Mouse (Mus musculus) layer of hippocampus, postnatal 36 days (tissue): ENCODE measurements around the gene Gpr65. TPM values are rescaled to one million over a fixed set of nuclear protein-coding genes. Genes with fewer than 3 reads are reported as not detected.
"Not testable (repeated sequence)": the region's sequence is repeated elsewhere in the genome, so short reads cannot be mapped to it uniquely, and the experiment has no call there.

Source experiments
- DNase-seq, 2 experiments: peaks; one replicate each; pipeline ENCODE4 v3.0.0; 2022
- total RNA-seq, 2 experiments: library from RNA; stranded (reverse); gene quantifications; 2 replicates each; pipeline ENCODE4 v1.2.3; 2021

The Gpr65 gene
- not detected for total RNA-seq

DNA sequence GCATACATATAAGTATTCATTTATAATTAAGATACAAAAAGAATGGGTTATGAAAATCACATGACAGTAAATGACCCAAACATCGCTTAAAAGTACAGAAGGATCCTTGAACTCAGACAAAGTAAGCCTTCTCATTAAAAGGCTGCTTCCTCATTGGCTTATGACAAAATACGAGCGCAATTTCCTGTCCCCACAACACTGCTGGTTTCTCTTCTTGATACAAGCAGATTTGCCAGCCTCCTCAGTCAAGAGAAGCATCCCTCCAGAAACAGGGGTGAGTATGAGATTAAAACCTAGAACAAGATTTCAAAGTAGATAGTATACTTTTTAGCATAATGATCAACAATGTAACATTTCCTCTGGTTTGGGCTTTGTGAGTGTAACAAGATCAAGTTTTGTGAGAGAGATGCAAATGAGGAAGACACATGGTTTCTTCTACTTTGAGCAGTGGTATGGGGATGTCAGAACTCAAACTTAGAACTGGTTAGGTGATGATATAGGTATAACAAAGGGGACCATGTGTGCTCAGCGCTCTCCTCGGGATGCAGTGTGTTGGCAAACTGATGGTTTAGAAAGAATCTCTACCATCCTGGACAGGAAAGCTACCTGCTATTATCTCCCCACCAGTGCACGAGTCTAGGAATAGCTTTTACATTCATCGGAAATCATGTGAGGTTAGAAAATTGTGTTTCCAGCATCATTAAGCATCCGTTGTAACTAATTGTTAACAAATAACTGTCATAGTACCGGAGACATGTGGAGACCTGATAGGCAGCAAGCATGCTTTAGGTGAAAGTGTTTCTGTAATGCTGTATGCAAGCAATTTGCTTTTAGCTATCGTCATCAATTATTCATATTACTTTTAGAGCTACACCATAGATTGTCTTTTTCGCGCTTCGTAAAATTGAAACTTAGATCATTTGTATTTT, at the start of gene Gpr65:
Gene Gpr65 (plus strand): TSS at position 195 of the 929 bp plus-strand sequence.
- no peak for DNase-seq

- DNase-seq = no peak
These were observed 45.1 kb upstream of the Gpr65 start for GRCm38 (mm10) chr12:98223286-98223685.

DNA sequence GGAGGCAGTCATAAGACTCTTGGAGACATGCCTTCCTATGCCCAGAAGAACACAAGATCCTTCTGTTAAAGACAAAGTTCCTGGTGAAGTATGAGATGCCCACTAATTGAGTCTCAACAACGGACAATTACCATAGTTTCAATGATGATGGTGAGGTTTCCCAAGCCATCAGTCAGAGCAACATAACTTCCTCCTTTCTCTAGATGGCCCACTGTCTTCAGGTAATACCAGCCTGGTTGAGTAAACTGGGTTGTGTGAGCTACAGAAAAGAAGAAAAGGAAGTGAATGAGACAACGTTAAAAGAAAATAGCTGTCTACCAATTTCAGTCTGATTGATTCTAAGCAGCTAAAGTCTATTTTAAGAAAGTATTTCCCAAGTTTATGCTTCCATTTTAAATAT, 41.4 kb upstream of the Gpr65 start:
- DNase-seq = no peak

DNA sequence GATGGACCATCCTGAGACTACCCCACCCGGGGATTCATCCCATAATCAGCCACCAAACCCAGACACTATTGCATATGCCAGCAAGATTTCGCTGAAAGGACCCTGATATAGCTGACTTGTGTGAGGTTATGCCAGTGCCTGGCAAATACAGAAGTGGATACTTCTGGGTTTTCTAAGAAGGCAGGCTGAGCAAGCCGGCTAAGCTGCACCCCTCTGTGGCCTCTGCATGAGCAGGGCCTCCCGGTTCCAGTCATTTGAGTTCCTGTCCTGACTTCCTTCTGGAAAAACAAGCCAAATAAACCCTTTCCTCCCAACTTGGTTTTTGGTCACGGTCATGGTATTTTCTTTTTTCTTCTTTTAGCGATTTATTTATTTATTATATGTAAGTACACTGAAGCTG, 30.0 kb upstream of the Gpr65 start:
- DNase-seq = not testable (repeated sequence)

- DNase-seq = no peak
These were observed 24.3 kb upstream of the Gpr65 start for GRCm38 (mm10) chr12:98244161-98244560.

DNA sequence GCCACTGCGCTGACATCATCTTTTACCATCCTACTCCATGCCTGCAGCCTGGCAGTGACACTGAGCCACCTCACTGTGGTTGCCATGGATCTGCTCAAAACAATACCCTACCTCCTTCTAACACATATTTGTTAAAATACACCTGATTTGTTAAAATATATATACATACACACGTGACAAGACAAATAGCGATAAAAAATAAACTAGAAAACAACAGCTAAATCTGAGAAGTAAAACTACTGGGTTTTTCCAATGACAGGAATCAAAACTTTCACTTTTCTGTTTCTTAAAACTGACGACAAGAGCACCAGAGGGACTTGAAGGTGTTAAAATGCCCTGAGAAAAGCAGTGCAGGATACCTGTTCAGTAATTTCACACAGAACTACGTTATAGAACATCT, 23.6 kb upstream of the Gpr65 start:
- DNase-seq = no peak

- DNase-seq = no peak
These were observed 21.6 kb upstream of the Gpr65 start for GRCm38 (mm10) chr12:98246835-98247234.

- no peak for DNase-seq
These were observed 18.8 kb upstream of the Gpr65 start for GRCm38 (mm10) chr12:98249671-98250070.

DNA sequence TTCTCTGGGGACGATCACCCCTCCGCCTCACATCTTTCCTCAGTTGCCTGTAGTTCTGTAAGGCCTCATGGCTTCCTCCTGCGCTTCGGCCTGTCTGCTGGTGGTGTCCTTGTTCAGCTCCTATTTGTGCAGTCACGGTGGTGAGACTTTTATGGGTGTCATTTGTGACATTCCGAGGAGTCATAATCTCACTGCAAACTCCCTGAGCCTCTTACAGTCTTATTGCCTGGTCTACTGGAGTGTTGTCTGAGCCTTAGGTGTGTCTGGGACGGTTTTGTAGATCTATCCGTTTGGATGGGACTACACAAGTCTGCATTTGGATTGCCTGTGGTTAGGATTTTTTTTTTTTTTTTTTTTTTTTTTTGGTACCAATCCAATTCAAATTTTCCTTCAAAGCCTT, 18.1 kb upstream of the Gpr65 start:
- no peak for DNase-seq

GRCm38 (mm10) chr12:98252417-98252816, 16.0 kb upstream of the Gpr65 start:
- DNase-seq = no peak

DNA sequence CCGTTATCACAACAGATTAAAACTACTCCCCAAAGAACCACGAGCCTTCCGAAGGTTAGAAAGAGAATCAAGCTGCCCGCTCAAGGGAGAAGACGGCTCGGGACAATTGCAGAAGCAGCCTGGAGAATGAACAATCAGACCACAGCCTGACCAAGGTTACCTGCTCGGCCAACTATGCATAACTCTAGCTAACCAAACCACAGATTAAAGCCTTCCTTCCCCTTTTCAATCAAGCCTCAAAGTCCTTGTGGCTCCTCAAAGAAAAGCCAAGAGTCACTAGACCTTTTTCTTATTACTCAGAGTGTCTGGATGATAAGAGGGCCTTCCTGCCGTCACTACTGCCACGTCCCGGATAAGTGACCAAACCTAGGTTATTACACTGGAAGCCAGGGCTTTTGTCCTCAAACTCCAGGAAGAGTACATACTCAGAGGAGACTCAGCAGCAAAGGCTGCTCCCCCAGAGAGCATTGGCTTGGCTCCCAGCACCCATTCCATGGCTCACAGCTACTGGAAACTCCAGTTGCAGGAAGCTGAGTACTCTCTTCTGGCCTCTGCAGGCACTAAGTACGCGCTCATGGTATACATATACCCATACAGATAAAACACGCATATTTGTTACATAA, 13.0 kb upstream of the Gpr65 start:
- no peak for DNase-seq

DNA sequence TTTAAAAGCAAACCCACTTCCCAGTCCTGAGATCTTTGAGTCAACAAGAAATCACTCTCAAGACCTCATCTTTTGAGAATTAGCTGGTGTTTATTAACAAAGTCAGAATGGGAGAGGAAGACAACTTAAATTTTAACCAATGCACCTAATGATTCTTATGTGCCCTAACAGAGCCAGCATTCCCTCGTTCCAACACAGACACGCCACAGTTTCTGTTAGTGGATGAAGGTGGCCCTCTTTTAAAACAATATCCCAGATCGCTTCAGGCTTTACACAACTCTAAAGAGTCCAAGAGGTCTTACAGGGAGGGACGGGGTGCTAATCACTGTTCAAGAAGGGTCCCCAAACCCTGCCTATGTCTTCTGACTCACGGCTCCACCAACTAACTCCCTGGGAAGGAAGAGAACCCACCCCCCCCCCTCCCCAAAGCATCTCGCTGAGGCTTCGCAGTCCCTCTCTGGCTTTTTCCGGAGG, 10.0 kb upstream of the Gpr65 start:
- no peak for DNase-seq

GRCm38 (mm10) chr12:98258845-98259517, 9.5 kb upstream of the Gpr65 start, which contains the start of gene Galc:
Gene Galc (minus strand): TSS chr12:98259459.
- peak; percentile 87 for DNase-seq

DNA sequence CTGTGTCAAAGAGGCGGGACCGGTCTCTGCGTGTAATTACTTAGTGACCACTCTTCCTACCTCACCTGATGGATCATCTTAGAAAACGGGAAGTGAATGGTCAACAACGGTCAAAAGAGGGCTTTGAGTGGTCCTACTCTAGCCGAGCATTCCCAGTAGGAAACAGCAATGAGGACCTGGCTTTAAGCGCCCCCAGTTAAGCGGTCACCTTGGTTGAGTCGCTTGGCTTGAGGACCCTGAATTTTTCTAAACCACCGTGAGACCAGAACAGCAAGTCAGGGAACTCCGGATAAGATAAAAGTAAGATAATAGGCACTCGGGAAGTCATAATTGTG, 8.9 kb upstream of the Gpr65 start:
- DNase-seq = no peak

DNA sequence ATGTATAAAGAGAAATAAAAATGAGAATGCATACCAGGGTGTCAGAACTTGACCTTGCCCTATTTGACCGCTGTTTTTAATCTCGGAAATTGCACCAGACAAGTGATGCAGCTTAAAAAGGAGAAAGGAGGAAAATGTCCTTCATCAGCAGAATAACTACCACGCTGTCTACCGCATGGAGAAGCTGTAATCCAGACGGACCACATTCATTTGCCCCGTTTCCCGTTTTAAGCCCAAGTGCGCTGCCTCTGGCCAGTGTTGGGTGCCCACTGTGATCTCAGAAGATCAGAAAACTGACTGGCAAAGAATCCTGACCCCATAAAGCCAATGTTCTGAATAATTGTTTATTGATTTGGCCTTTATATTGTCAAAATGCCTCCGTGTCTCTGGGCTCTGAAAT, 2.7 kb upstream of the Gpr65 start:
- no peak for DNase-seq

DNA sequence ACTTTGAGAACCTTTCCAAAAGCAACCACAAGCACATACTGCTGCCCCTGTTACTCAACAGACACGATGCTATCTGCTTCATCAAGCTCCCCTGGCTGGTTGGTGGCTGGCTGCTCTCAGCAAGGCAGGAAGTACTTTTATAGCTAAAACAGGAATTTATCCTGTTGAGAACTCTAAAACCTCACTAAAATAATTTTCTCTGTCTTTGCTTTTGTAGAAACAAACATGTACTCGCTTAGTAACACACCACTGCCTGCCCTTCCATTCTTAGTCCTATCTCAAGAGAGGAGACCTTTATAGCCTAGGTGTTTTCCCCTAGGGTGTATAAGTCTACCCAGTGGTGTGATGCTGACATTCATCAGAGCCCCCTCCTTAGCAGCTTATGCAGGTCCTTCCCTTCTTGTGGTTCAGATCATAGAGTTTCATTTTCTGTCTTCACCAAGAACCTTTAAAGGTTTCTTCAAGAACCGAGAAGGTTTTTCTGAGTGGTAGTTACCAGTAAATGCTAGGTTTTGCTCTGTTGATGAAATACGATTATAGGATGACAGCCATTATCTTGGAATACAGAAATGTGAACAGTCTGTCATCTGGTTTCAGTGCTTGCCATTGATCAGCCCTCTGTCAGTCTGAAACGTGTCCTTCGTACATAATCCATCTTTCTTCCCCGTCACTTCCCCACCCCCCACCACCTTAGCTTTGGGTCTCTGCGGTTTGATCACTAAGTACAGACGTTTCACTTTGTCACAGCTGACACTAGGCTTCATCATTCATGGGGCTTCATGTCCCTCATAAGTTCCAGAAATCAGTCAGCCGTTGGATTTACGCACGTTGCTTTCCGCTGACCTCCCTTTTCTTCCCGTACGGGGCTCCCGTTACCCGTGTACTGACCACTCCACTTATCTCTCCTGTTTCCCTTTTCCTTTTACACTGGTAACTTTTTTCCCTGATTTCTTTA, 1.6 kb downstream of the Gpr65 start:
- DNase-seq = no peak

GRCm38 (mm10) chr12:98270810-98271566, 2.6 kb downstream of the Gpr65 start:
- DNase-seq = no peak

DNA sequence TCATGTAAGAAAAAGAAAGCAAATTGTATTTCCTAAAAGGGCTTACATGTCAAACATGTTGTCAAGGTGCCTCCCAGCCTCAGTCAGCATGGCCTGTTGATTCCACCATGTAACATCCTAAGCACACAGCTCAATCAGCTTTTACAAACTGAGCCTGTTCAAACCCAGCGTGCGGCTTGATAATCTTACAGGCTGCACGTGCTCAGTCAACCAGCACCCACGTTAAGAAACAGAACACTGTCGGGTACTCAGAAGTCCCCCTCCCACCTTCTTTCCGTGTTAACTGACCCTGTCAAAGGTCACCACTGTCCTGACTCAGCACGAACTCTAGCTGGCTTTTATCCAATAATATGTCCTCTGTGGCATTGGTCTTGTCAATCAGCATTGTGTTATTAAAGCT, 4.0 kb downstream of the Gpr65 start:
- DNase-seq = no peak

DNA sequence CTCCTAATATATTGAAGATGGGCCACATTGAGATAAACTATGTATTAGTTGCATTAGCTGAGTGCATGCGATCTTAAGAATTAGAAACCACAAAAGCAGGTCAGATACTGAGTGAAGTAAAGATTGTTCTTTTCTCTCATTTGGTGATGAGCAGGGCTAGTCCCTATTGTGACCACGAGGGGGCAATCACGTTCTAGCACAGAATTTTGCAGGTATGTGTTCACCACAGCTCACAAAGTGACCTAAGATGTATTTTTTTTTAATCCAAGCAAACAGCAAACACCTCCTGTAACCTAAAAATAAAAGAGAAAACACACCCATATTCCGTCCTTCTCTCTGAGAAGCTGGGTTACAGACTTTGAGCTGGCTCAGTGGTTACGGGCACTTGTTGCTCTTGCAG, 12.1 kb downstream of the Gpr65 start:
- DNase-seq = peak; percentile 42 to 63

- DNase-seq = no peak
These were observed 12.6 kb downstream of the Gpr65 start for GRCm38 (mm10) chr12:98280996-98281395.

- DNase-seq = no peak
These were observed 14.5 kb downstream of the Gpr65 start for GRCm38 (mm10) chr12:98282776-98283486.
